Mouse (Mus musculus) lung, postnatal 0 days (tissue): Measurements from ENCODE around the gene Timm44.

Source experiments
- CTCF ChIP-seq: IDR thresholded peaks from 2 replicates; pipeline ENCODE4 v1.5.1; 2016; ENCODE audit warnings: antibody characterized with exemption, mild to moderate bottlenecking
- EP300 ChIP-seq: IDR thresholded peaks from 2 replicates; pipeline ENCODE4 v1.6.1; 2016; ENCODE audit warnings: antibody characterized with exemption, mild to moderate bottlenecking, control low read depth

DNA sequence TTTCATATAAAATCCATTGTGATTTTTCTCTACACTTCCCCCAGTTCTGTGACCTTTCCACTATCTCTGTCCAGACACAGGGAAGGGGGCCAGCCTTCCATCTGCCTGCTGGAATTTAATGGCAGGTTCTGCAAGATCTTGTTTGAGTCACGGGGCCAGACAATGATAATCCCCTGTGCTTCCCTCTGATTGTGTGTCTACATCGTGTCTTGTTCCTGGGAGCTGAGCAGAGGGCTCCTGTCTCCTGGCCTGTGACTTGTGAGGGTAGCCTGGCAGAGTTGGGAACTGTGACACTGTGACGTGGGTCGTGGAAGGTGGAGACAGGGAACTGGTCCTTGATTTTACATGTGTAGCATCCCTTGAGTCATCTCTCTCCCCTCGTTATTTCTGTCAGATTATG, 45.9 kb downstream of the Timm44 start:
- TF ChIP-seq CTCF (no peak), EP300 (no peak)
